ENCODE assay signal across 8 mouse cellular contexts in genomic region chr17:66221256-66221655, GRCm38 (mm10).
A peak's percentile ranks its signal among the peaks of the same experiment; 100 is the strongest.
DNase-seq lines count a peak whose midpoint lies in the region; ATAC-seq and TF ChIP-seq lines count a peak whose summit lies in the region.

No protein-coding gene starts in this region.

- H3K4me3 ChIP-seq in kidney, adult 2 months (ENCODE audit: insufficient read depth, low read depth, low read length): no peak overlapping the region
- H3K4me3 ChIP-seq in limb, embryonic 10.5 days: no peak overlapping the region

- no peaks in the 10 kb centered on the region for H3K4me1 ChIP-seq in kidney, adult 2 months (ENCODE audit: control insufficient read depth, insufficient read depth, low read length)
- H3K4me1 ChIP-seq in limb, embryonic 10.5 days: no peaks in the 10 kb centered on the region

- H3K27me3 ChIP-seq in kidney, adult 2 months (replicated peaks; ENCODE audit: control insufficient read depth, insufficient read depth, low read length): no peaks in the 10 kb centered on the region
- no peaks in the 10 kb centered on the region for H3K27me3 ChIP-seq in limb, embryonic 10.5 days (ENCODE audit: low read depth, poor library complexity, severe bottlenecking)

- peak; percentile 85 for TF ChIP-seq CTCF in kidney, adult 2 months (conservative IDR thresholded peaks at IDR 0.05; ENCODE audit: insufficient read depth, insufficient read length, low read depth, low read length)

- DNase-seq in 3T3-L1 (ENCODE audit: low read depth, low spot score) (peak; percentile 90), MN1 (ENCODE audit: low spot score) (peak; percentile 89)
- DNase-seq in cerebellum, adult 8-10 months: peak; percentile 84
- DNase-seq in kidney, adult 2 months: peak; percentile 70
- DNase-seq in limb, embryonic 10.5 days (ENCODE audit: low spot score): peak; percentile 77
- DNase-seq in thymus, postnatal 0 days (ENCODE audit: low spot score): peak; percentile 58

- H3K36me3 ChIP-seq in kidney, adult 2 months (ENCODE audit: control insufficient read depth, insufficient read depth, low read length): no peaks in the 10 kb centered on the region
- H3K36me3 ChIP-seq in limb, embryonic 10.5 days: no peaks in the 10 kb centered on the region

- no peak overlapping the region for H3K27ac ChIP-seq in kidney, adult 2 months (ENCODE audit: insufficient read depth, low read depth, low read length)
- no peak overlapping the region for H3K27ac ChIP-seq in limb, embryonic 10.5 days

- TF ChIP-seq POLR2A in kidney, adult 2 months (IDR thresholded peaks at IDR 0.05; ENCODE audit: low read depth, low read length): no peak

- peak; percentile 96 for ATAC-seq in frontal cortex, adult (ENCODE audit: low TSS enrichment)
- 0 out of 2 replicates have a peak, but pooled peaks have one; percentile 47 for ATAC-seq in monocyte, adult 5-6 weeks (replicated peaks; ENCODE audit: insufficient number of reproducible peaks, low FRiP score, low TSS enrichment, poor library complexity, severe bottlenecking)

- 6% methylated on average over 8 of the region's 8 CpGs for WGBS in kidney, adult 2 months
- 13% methylated on average over 8 of the region's 8 CpGs for WGBS in limb, embryonic 10.5 days

- no peaks in the 10 kb centered on the region for H3K9me3 ChIP-seq in limb, embryonic 10.5 days (replicated peaks)
